Mouse (Mus musculus) neural tube, embryonic 10.5 days (tissue): ENCODE results near the gene Abtb2.
A peak's percentile ranks its signal among the peaks of the same experiment; 100 is the strongest.

ENCODE experiments used
- DNase-seq: peaks from one replicate; pipeline ENCODE4 v3.0.0-alpha.2; 2017; ENCODE audit warnings: low spot score; ENCODE audit errors: extremely low spot score

Gene Abtb2

GRCm38 (mm10) chr2:103613865-103614264 lies 47.8 kb downstream of the Abtb2 start:
- DNase-seq, result no peak

- no peak for DNase-seq
Observed at GRCm38 (mm10) chr2:103615028-103615427, 48.9 kb downstream of the Abtb2 start.

- no peak for DNase-seq
Observed at GRCm38 (mm10) chr2:103618407-103618806, 52.3 kb downstream of the Abtb2 start.

- no peak for DNase-seq
Observed at GRCm38 (mm10) chr2:103622950-103623349, 56.8 kb downstream of the Abtb2 start.

GRCm38 (mm10) chr2:103625349-103625932 lies 59.3 kb downstream of the Abtb2 start:
- DNase-seq, result peak; percentile 57

GRCm38 (mm10) chr2:103627101-103627500 lies 61.0 kb downstream of the Abtb2 start:
- DNase-seq, result no peak

GRCm38 (mm10) chr2:103629956-103630355 lies 63.8 kb downstream of the Abtb2 start:
- DNase-seq, result no peak

GRCm38 (mm10) chr2:103631293-103631717 lies 65.2 kb downstream of the Abtb2 start:
- no peak for DNase-seq

GRCm38 (mm10) chr2:103632136-103632925 lies 66.2 kb downstream of the Abtb2 start:
- DNase-seq, result no peak

- DNase-seq, result no peak
Observed at GRCm38 (mm10) chr2:103632926-103633250, 66.8 kb downstream of the Abtb2 start.

GRCm38 (mm10) chr2:103635731-103636487 lies 69.8 kb downstream of the Abtb2 start:
- no peak for DNase-seq

- no peak for DNase-seq
Observed at GRCm38 (mm10) chr2:103637385-103637784, 71.3 kb downstream of the Abtb2 start.

- DNase-seq, result no peak
Observed at GRCm38 (mm10) chr2:103637943-103638342, 71.8 kb downstream of the Abtb2 start.

GRCm38 (mm10) chr2:103639701-103640100 lies 73.6 kb downstream of the Abtb2 start:
- DNase-seq, result no peak

GRCm38 (mm10) chr2:103640861-103641260 lies 74.8 kb downstream of the Abtb2 start:
- DNase-seq, result no peak

- DNase-seq, result peak; percentile 50
Observed at GRCm38 (mm10) chr2:103643584-103644211, 77.6 kb downstream of the Abtb2 start.

- DNase-seq, result no peak
Observed at GRCm38 (mm10) chr2:103644418-103644817, 78.3 kb downstream of the Abtb2 start.

GRCm38 (mm10) chr2:103650314-103650879 lies 84.3 kb downstream of the Abtb2 start:
- no peak for DNase-seq

- no peak for DNase-seq
Observed at GRCm38 (mm10) chr2:103652121-103652520, 86.0 kb downstream of the Abtb2 start.

GRCm38 (mm10) chr2:103655037-103655436 lies 88.9 kb downstream of the Abtb2 start:
- DNase-seq, result no peak

- no peak for DNase-seq
Observed at GRCm38 (mm10) chr2:103656028-103656427, 89.9 kb downstream of the Abtb2 start.
